Comparison of ENCODE assay signal across 8 mouse cellular contexts in genomic region chr4:24965918-24966298, GRCm38 (mm10). TPM values are rescaled to one million over a fixed set of nuclear protein-coding genes. Genes with fewer than 3 reads are reported as not detected.
DNase-seq lines count a peak whose midpoint lies in the region; ATAC-seq and TF ChIP-seq lines count a peak whose summit lies in the region.

No protein-coding gene starts in this region.

- peak overlapping the region; percentile 71 for H3K4me2 ChIP-seq in embryonic facial prominence, embryonic 14.5 days (ENCODE audit: low read depth, low read length)
- H3K4me2 ChIP-seq in hindbrain, postnatal 0 days (ENCODE audit: low read depth, low read length) = peak overlapping the region; percentile 67
- H3K4me2 ChIP-seq in midbrain, postnatal 0 days (ENCODE audit: low read depth, low read length, poor library complexity, severe bottlenecking) = peak overlapping the region; percentile 71

- peak overlapping the region; percentile 49 for H3K4me3 ChIP-seq in lung, adult 2 months (replicated peaks; ENCODE audit: extremely low read depth, low read depth, low read length)
- H3K4me3 ChIP-seq in embryonic facial prominence, embryonic 14.5 days (ENCODE audit: low read depth, low read length) = peak overlapping the region; percentile 73
- peak overlapping the region; percentile 76 for H3K4me3 ChIP-seq in hindbrain, postnatal 0 days (ENCODE audit: low read length)
- peak overlapping the region; percentile 85 for H3K4me3 ChIP-seq in midbrain, postnatal 0 days (ENCODE audit: low read depth, low read length)

- peak overlapping the region; percentile 92 for H3K9ac ChIP-seq in embryonic facial prominence, embryonic 14.5 days (ENCODE audit: low read depth, low read length)
- H3K9ac ChIP-seq in hindbrain, postnatal 0 days (replicated peaks; ENCODE audit: low read length) = peak overlapping the region; percentile 74
- H3K9ac ChIP-seq in midbrain, postnatal 0 days (replicated peaks; ENCODE audit: low read length, poor library complexity, severe bottlenecking) = peak overlapping the region; percentile 91

- H3K4me1 ChIP-seq in lung, adult 2 months (ENCODE audit: control insufficient read depth, insufficient read depth, low read length) = peaks cover 3% of the 10 kb centered on the region
- 0 out of 2 replicates have a peak, but pooled peaks cover 3% of the 10 kb centered on the region for H3K4me1 ChIP-seq in embryonic facial prominence, embryonic 14.5 days (ENCODE audit: control insufficient read depth, insufficient read depth, low read length)
- H3K4me1 ChIP-seq in hindbrain, postnatal 0 days (ENCODE audit: insufficient read depth, low read length) = peaks cover 2% of the 10 kb centered on the region; the same call in 1 of the 2 replicates
- peaks cover 6% of the 10 kb centered on the region; the same call in 1 of the 2 replicates for H3K4me1 ChIP-seq in midbrain, postnatal 0 days (ENCODE audit: insufficient read depth, low read length)

- TF ChIP-seq CTCF in lung, adult 2 months (IDR thresholded peaks at IDR 0.05; ENCODE audit: insufficient read depth, low read length) = no peak
- no peak for TF ChIP-seq CTCF in hindbrain, postnatal 0 days (IDR thresholded peaks at IDR 0.05; ENCODE audit: low read depth)
- TF ChIP-seq CTCF in midbrain, postnatal 0 days (IDR thresholded peaks at IDR 0.05) = no peak

- H3K9me3 ChIP-seq in embryonic facial prominence, embryonic 14.5 days (ENCODE audit: control insufficient read depth, low read length) = no peaks in the 10 kb centered on the region
- no peaks in the 10 kb centered on the region for H3K9me3 ChIP-seq in hindbrain, postnatal 0 days (ENCODE audit: low read length)
- H3K9me3 ChIP-seq in midbrain, postnatal 0 days (ENCODE audit: low read length) = no peaks in the 10 kb centered on the region

- peak; percentile 38; the same call in 1 of the 2 replicates for ATAC-seq in embryonic facial prominence, embryonic 14.5 days (ENCODE audit: low read depth)
- ATAC-seq in hindbrain, postnatal 0 days = peak; percentile 72; the same call in 1 of the 2 replicates
- ATAC-seq in midbrain, postnatal 0 days (ENCODE audit: low FRiP score) = peak; percentile 39; the same call in 1 of the 2 replicates

- no peaks in the 10 kb centered on the region for H3K36me3 ChIP-seq in embryonic facial prominence, embryonic 14.5 days (ENCODE audit: control insufficient read depth, insufficient read depth, low read length)
- H3K36me3 ChIP-seq in hindbrain, postnatal 0 days (ENCODE audit: insufficient read depth, low read length) = no peaks in the 10 kb centered on the region
- H3K36me3 ChIP-seq in midbrain, postnatal 0 days (ENCODE audit: insufficient read depth, low read length) = no peaks in the 10 kb centered on the region

- no peaks in the 10 kb centered on the region for H3K27me3 ChIP-seq in embryonic facial prominence, embryonic 14.5 days (replicated peaks; ENCODE audit: control insufficient read depth, insufficient read depth, low read length)
- no peaks in the 10 kb centered on the region for H3K27me3 ChIP-seq in hindbrain, postnatal 0 days (ENCODE audit: insufficient read depth, low read length)
- no peaks in the 10 kb centered on the region for H3K27me3 ChIP-seq in midbrain, postnatal 0 days (ENCODE audit: insufficient read depth, low read length)

- 12% methylated on average over 8 of the region's 8 CpGs for WGBS in lung, adult 2 months
- 9% methylated on average over 6 of the region's 8 CpGs for WGBS in embryonic facial prominence, embryonic 14.5 days
- WGBS in hindbrain, postnatal 0 days = 8% methylated on average over 8 of the region's 8 CpGs
- WGBS in midbrain, postnatal 0 days = 6% methylated on average over 8 of the region's 8 CpGs

- no peak for TF ChIP-seq POLR2A in lung, adult 2 months (IDR thresholded peaks at IDR 0.05; ENCODE audit: borderline replicate concordance, extremely low read depth, low read depth, low read length)

- H3K27ac ChIP-seq in embryonic facial prominence, embryonic 14.5 days (replicated peaks; ENCODE audit: low read depth, low read length) = peak overlapping the region; percentile 93; the same call in 1 of the 2 replicates
- H3K27ac ChIP-seq in hindbrain, postnatal 0 days = peak overlapping the region; percentile 77; the same call in 1 of the 2 replicates
- peak overlapping the region; percentile 85 for H3K27ac ChIP-seq in midbrain, postnatal 0 days (ENCODE audit: low read depth, low read length)

- no peak for DNase-seq in lung, adult 2 months
- no peak for DNase-seq in lung, postnatal 10 days
- DNase-seq in embryonic facial prominence, embryonic 14.5 days (ENCODE audit: low spot score) = no peak
- DNase-seq in hindbrain, postnatal 0 days (ENCODE audit: low spot score) = no peak
- DNase-seq in midbrain, postnatal 0 days (ENCODE audit: low spot score) = peak; percentile 19
- no peak for DNase-seq in T-cell, adult 2 months (ENCODE audit: low spot score)
- no peak for DNase-seq in cerebellum, adult 8-10 months
- DNase-seq in spleen, postnatal 4 days (ENCODE audit: low spot score in 2 of 2) = no peak

RNA-seq across cellular contexts. Expression of gene Gpr63, which starts 0.3 kb away (rescaled TPM):
- polyA plus RNA-seq in lung, adult 2 months (2012; rRNA removed) = 1.1 and 2.7 TPM in 2 replicates
- polyA plus RNA-seq in embryonic facial prominence, embryonic 14.5 days (2014; fragmentation: Nextera tagmentation; extraction: Ambion mirVana) = 2.0 and 2.8 TPM in 2 replicates
- 5.4 and 12.4 TPM in 2 replicates for total RNA-seq in hindbrain, postnatal 0 days (2014; rRNA removed)
- polyA plus RNA-seq in hindbrain, postnatal 0 days (2015; fragmentation: Nextera tagmentation; extraction: Ambion mirVana) = 1.0 and 1.4 TPM in 2 replicates
- total RNA-seq in midbrain, postnatal 0 days (2014; rRNA removed) = 10.4 and 17.1 TPM in 2 replicates
- 0.99 and 1.8 TPM in 2 replicates for polyA plus RNA-seq in midbrain, postnatal 0 days (2015; fragmentation: Nextera tagmentation; extraction: Ambion mirVana)
